Mouse (Mus musculus) brain, embryonic 14.5 days (tissue): ENCODE measurements around the gene Bcl2l2.

Experiments
- CTCF ChIP-seq: fragments of 200-500 bp; IDR thresholded peaks from 2 replicates; pipeline ENCODE4 v1.5.1; 2012; ENCODE audit warnings: inconsistent platforms, mild to moderate bottlenecking, moderate library complexity, borderline replicate concordance; ENCODE audit not compliant: insufficient read depth, insufficient read length; ENCODE audit errors: extremely low read depth
- POLR2A ChIP-seq: fragments of 200-500 bp; IDR thresholded peaks from 2 replicates; pipeline ENCODE4 v1.6.1; 2012; ENCODE audit warnings: mild to moderate bottlenecking, inconsistent platforms, borderline replicate concordance; ENCODE audit not compliant: poor library complexity, insufficient read depth, insufficient read length, severe bottlenecking; ENCODE audit errors: extremely low read depth

DNA sequence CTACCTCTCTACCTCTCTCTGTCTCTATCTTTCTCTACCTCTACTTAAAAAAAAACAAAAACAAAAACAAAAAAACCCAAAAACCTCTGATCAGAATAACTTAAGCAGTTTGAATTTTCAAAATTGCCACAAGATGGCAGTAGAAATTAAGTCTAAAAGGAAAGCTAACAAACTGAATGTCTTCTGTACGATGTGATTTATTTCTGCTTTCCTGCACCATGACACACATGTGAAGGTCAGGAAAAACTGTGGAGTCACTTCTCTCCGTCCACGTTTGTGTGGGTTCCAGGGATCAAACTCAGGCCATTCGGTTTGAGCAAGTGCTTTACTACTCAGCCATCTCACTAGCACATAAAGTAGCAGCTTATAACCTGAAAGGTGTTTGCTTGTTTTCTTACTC is 39.7 kb upstream of the Bcl2l2 start:
- TF ChIP-seq CTCF (no peak), POLR2A (no peak)
